Mouse (Mus musculus) layer of hippocampus, adult 11-12 months (tissue): ENCODE measurements around the gene Mettl8.

Experiments
- DNase-seq: peaks from one replicate; pipeline ENCODE4 v3.0.0; 2022; ENCODE audit warnings: low spot score

The Mettl8 gene

DNA sequence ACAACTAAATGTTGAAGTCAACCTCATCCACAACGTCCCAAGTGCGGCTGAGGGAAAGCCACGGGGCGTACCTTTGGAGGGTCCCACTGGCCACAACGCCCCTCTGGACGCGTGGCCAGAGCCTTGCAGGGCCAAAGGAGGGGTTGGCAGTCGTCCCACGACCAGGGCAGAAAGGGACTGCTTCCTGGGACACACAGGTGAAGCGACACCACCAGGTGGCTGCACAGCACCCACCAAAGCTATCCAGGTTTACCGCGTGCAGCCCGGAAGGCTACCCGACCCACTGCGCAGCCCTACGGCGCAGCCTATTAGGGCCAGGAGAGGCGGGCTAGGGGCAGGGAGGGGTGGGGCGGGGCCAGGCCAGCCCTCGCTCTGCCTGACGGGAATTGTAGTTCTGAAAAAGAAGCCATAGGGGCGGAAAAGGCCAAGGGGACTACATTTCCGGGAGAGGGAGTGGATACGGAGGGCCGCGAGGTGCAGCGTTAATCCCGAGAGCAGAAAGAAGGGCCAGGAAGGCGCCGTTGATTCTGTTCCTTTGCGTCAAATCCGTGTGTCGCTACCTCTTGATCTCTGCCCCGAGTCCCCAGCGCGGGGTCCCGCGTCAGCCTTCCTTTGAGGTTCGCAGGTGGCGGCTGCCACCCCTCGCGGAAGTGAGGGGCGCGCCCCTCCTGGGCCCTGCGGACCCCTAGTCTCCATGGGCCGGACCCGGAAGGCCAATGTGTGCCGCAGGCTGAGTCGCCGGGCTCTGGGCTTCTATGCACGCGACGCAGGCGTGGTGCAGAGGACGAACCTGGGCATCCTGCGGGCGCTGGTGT is at the start of gene Mettl8, which contains the start of gene Dcaf17:
TSS of gene Mettl8 (minus strand) at position 284 of the 815 bp plus-strand sequence.
TSS of gene Dcaf17 (plus strand) at position 29 of the 815 bp plus-strand sequence.
- DNase-seq, result peak; percentile 91

DNA sequence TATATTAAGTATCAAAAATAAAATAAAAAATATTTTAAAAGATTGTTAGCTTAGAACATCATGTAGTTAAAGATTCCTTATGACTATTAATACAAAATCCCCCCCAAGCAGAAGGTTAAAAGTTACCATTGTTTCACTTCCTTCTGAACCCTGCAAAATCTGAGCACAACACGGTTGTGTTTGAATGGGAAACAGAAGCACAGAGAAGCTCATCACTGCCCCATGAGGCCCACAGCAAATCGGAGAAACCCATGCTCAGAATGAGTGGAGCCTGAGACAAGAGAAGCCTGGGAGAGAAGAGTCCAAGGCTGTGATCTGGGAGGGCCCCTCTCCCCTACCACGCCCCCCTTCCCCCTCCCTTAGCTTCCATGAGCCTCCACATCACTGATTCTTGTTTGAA is 49.3 kb upstream of the Mettl8 start:
- no peak for DNase-seq

DNA sequence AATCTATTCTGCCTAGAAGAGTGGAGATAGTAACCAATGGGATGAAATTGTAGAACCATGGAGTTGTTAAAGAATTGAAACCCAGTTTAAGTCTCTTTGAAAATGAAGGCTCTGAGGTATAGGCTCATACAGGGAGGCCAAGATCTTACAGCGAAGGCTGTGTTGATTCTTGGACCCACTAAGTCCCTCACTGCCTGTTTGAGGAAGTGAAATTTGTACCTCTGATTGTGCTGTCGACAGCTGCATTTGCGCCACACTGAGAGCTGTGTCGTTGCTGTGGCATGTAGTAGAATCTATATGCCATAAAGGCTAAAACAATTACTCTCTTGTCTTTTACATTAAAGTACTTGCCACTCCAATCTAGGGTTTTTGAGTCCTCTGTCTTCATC is 47.9 kb upstream of the Mettl8 start:
- DNase-seq, result no peak

GRCm38 (mm10) chr2:71102621-71103291 is 47.4 kb upstream of the Mettl8 start:
- no peak for DNase-seq

DNA sequence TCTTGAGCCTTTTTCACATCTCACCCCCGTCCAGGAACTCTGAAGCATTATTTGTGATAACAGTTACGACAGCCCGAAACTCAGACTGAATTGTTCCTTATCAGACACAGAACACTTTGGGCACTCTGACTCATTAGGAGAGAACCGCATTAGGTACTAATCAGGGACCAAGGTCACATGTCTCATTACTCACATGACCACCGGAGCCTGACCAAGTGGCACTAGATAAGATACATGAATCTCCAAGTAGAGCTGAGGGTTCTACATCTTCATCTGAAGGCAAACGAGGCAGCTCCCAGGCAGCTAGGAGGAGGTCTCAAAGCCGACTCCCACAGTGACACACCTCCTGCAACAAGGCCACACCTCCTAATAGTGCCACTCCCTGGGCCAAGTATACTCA is 40.8 kb upstream of the Mettl8 start:
- no peak for DNase-seq

GRCm38 (mm10) chr2:71090660-71091445 is 35.5 kb upstream of the Mettl8 start:
- no peak for DNase-seq

DNA sequence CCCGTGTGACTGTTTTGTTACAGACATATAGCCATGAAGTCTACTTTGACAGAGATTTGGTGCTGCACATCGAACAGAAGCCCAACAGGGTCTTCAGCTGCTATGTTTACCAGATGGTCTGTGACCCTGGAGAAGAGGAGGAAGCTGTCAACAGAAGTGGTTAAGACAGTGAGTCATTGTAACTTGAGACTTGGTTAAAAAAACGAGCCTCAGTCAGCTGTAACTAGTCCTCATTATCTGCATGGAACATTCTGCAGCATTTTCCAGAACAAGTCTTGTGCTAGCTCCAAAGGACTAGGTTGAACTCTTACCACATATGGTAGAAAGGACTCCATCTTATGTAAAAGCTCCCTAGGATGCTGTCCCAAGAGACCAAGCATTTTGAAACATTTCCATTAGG is 34.4 kb upstream of the Mettl8 start:
- no peak for DNase-seq

DNA sequence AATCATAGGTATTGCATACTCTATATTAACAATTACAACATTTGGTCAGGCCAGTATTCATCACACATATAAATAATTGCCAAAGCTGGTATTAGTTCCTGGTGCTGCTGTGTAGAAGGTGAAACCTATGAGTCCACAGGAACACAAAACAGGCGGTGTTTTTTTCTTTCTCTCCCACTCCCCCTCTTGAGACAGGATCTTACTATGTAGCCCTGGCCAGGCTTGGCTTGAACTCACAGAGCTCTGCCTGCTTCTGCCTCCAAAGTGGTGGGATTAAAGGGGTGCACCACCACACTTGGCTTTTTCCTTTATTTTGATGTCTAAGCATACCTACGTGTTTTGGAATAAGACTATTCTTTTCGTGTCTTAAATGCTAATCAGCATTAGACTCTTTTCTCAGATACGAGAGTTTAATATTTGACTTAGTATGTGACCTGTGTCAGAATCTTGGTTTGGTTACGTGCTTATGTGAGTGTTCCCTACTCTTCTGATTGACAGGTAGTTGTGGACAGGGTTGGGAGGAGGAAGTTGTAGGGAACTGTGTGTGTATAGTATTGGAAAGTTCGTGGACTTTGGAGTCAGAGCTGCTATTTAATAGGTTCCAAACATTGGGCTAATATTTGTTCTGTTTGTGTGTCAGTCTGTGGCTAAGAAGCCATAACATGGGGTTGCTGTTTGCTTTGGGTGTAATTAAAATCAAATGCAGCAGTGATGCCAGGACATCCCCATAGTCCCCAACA is 28.2 kb upstream of the Mettl8 start:
- no peak for DNase-seq

GRCm38 (mm10) chr2:71082416-71082815 is 27.0 kb upstream of the Mettl8 start:
- peak; percentile 55 for DNase-seq

DNA sequence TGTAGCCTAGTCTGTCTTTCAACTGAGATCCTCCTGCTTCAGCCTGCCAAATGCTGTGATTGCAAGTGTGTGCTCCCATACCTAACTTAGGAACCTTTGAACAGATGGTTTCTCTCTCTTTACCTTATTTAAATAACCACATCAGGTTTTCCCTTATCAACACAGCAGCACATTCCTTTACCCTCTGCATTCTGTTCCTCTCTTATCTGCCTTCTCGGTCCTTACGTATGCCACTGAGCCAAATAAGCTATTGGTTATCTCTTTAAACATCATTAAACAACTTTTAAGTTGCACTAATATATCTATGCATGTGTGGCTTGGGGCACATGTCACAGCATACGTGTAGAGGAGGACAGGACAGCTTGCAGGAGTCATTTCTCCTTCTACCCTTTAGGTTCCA is 18.4 kb upstream of the Mettl8 start:
- no peak for DNase-seq

- DNase-seq, result no peak
Observed at GRCm38 (mm10) chr2:71073330-71073729, 17.9 kb upstream of the Mettl8 start.

- no peak for DNase-seq
Observed at GRCm38 (mm10) chr2:71071601-71072000, 16.2 kb upstream of the Mettl8 start.

- DNase-seq, result no peak
Observed at GRCm38 (mm10) chr2:71056115-71056835, 892 bp upstream of the Mettl8 start.

DNA sequence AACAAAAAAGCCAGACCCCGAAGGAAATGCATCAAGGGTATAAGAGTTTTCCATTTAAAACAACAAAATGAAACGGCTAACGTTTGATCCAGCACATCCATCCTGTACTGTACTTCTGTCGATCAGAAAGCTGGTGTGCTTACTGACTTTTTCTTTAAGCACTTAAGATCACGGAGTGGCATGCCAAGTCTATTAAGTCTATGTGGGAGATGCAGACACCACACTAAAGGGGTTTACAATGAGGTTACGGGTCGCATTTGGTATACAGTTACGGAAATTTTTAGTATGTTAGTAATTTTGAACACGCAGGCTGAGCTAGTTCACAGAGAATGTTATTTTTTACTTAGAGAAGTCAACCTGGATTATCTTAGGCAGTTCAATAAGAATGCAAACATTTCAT is 667 bp downstream of the Mettl8 start:
- no peak for DNase-seq

DNA sequence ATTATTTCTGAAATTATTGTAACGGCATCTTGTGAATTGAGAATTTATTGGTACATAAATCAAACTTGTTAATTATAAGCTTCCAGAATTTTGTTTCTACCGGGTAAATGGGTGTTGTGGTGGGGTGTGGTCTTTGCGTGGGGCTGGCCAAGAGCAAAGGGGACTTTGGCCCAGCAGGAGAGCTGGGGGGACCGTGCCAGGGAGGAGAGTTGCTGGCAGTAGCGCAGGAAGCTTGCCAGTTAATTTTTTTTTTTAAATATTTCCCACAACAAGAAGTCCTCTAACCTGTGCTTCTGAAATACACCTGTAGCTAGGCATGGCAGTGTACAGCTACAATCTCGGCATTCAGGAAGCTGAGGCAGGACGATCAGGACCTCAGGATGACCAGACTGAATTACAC is 4.9 kb downstream of the Mettl8 start:
- DNase-seq, result no peak

DNA sequence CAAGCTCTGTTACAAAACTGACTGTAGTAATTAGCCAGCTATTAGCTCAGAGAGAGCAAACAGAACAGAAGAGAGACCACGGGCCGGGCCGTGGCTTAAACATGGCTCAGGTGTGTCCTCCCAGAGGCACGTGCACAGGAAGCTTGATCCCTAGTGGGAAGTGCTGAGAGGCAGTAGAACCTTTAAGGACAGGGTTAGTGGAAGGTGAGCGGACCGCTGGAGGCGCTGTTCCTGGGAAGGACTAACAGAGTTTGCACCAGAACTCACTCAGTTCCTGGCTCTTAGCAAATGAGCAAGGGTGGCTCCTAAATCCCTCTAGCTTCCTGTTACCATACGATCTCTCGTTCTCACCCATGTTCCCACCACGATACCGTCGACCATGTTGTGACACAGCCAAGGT is 6.5 kb downstream of the Mettl8 start:
- DNase-seq, result no peak

- DNase-seq, result no peak
Observed at GRCm38 (mm10) chr2:71046751-71047320, 8.5 kb downstream of the Mettl8 start.

- DNase-seq, result no peak
Observed at GRCm38 (mm10) chr2:71046151-71046550, 9.2 kb downstream of the Mettl8 start.

- DNase-seq, result peak; percentile 89
Observed at GRCm38 (mm10) chr2:71039522-71040121, 15.8 kb downstream of the Mettl8 start.

GRCm38 (mm10) chr2:71037447-71037846 is 17.9 kb downstream of the Mettl8 start:
- no peak for DNase-seq

DNA sequence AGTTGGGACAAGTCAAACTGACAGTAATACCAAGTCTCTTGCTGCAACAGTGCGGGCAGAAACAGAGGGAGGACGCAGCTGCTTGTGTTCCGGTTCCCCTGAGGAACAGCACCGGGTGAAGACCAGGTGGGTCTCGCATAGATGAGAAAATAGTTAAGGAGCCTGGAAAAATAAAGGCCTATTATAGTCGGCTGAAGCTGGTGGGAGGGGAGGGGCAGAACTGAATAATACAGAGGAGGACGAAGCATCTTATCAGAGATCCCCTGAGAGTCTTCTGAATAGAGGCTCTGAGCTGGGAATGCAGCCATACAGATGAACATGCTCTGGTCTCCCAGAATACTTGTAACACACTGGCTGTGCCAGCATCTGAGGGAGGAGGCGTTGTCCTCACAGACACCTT is 21.4 kb downstream of the Mettl8 start:
- DNase-seq, result no peak
